Comparison of ENCODE assay signal across 9 mouse cellular contexts in genomic region chr8:125669159-125669699, GRCm38 (mm10). TPM values are rescaled to one million over a fixed set of nuclear protein-coding genes. Genes with fewer than 3 reads are reported as not detected.
DNase-seq lines count a peak whose midpoint lies in the region; ATAC-seq and TF ChIP-seq lines count a peak whose summit lies in the region.
"Had no signal": no experiment of that assay in that cellular context is flagged by ENCODE, and none has a peak within 500 bp of the region (broad histone marks: within the 10 kb centered on the region; RNA-seq: fewer than 3 reads in every experiment).

No protein-coding gene starts in this region.

- no peak for ATAC-seq in heart, embryonic 13.5 days (ENCODE audit: extremely low read depth, insufficient number of reproducible peaks, low FRiP score, low TSS enrichment)
- ATAC-seq in hindbrain, embryonic 12.5 days (ENCODE audit: low FRiP score) = peak; percentile 55; the same call in 1 of the 2 replicates

- peaks cover 21% of the 10 kb centered on the region for H3K36me3 ChIP-seq in heart, embryonic 13.5 days
- H3K36me3 ChIP-seq in hindbrain, embryonic 12.5 days = peaks cover 20% of the 10 kb centered on the region
- H3K36me3 ChIP-seq in megakaryocyte, embryonic 14.5 days (replicated peaks; ENCODE audit: low read length) = no peaks in the 10 kb centered on the region
- H3K36me3 ChIP-seq: G1E had no signal

- H3K4me1 ChIP-seq in heart, embryonic 13.5 days = peaks cover 43% of the 10 kb centered on the region
- no peaks in the 10 kb centered on the region for H3K4me1 ChIP-seq in cortical plate, adult 2 months (ENCODE audit: control insufficient read depth, insufficient read depth, low read length)
- H3K4me1 ChIP-seq in hindbrain, embryonic 12.5 days = peaks cover 17% of the 10 kb centered on the region
- peaks cover 7% of the 10 kb centered on the region; the same call in 1 of the 2 replicates for H3K4me1 ChIP-seq in megakaryocyte, embryonic 14.5 days

- no peak overlapping the region for H3K27ac ChIP-seq in heart, embryonic 13.5 days (replicated peaks)
- H3K27ac ChIP-seq in cortical plate, adult 2 months (ENCODE audit: insufficient read depth, low read length) = no peak overlapping the region
- no peak overlapping the region for H3K27ac ChIP-seq in hindbrain, embryonic 12.5 days

- H3K9ac ChIP-seq in heart, embryonic 13.5 days = no peak overlapping the region
- no peak overlapping the region for H3K9ac ChIP-seq in hindbrain, embryonic 12.5 days

- H3K4me3 ChIP-seq in heart, embryonic 13.5 days = peak overlapping the region; percentile 72
- peak overlapping the region; percentile 36; the same call in 1 of the 2 replicates for H3K4me3 ChIP-seq in cortical plate, adult 2 months (ENCODE audit: insufficient read depth, low read length)
- H3K4me3 ChIP-seq in hindbrain, embryonic 12.5 days = peak overlapping the region; percentile 57
- H3K4me3 ChIP-seq in megakaryocyte, embryonic 14.5 days (replicated peaks) = peak overlapping the region; percentile 35

- H3K4me2 ChIP-seq in heart, embryonic 13.5 days = peak overlapping the region; percentile 87
- H3K4me2 ChIP-seq in hindbrain, embryonic 12.5 days (replicated peaks) = peak overlapping the region; percentile 65

- 78% methylated on average over 14 of the region's 14 CpGs for WGBS in heart, embryonic 13.5 days
- WGBS in hindbrain, embryonic 12.5 days = 81% methylated on average over 14 of the region's 14 CpGs

- intact Hi-C loops in heart, postnatal 25 days (cut with DNase I) = loop anchor here (5.0 kb wide), 2 partner anchors 53 to 92 kb away; no protein-coding TSS in a partner anchor

- no peak for DNase-seq in heart, postnatal 25 days (ENCODE audit: low spot score)
- DNase-seq in adrenal gland, adult (ENCODE audit: inconsistent age in 2 of 2, low spot score in 1 of 2) = no peak
- no peak for DNase-seq in adrenal gland, postnatal 25 days
- no peak for DNase-seq in frontal cortex, adult 2 months (ENCODE audit: extremely low spot score in 1 of 2, low spot score in 1 of 2)

- TF ChIP-seq CTCF in cortical plate, adult 2 months (IDR thresholded peaks at IDR 0.05; ENCODE audit: extremely low read depth, insufficient read depth, low read length) = no peak

- TF ChIP-seq POLR2A in cortical plate, adult 2 months (IDR thresholded peaks at IDR 0.05; ENCODE audit: extremely low read depth, insufficient read depth, low read length) = no peak

- peaks cover 23% of the 10 kb centered on the region for H3K9me3 ChIP-seq in heart, embryonic 13.5 days
- H3K9me3 ChIP-seq in hindbrain, embryonic 12.5 days (replicated peaks) = peaks cover 23% of the 10 kb centered on the region
- H3K9me3 ChIP-seq in megakaryocyte, embryonic 14.5 days = peaks cover 29% of the 10 kb centered on the region

- no peaks in the 10 kb centered on the region for H3K27me3 ChIP-seq in heart, embryonic 13.5 days (replicated peaks)
- H3K27me3 ChIP-seq in hindbrain, embryonic 12.5 days = peaks cover 11% of the 10 kb centered on the region
- H3K27me3 ChIP-seq in megakaryocyte, embryonic 14.5 days (replicated peaks) = peaks cover 22% of the 10 kb centered on the region

RNA-seq across cellular contexts. Expression of gene Map10, which starts 0.4 kb away (rescaled TPM):
- polyA plus RNA-seq in heart, embryonic 13.5 days (2015; fragmentation: Nextera tagmentation; extraction: Ambion mirVana) = 4.9 and 5.9 TPM in 2 replicates
- 1 to 10 TPM; 5.2 to 5.8 TPM for total RNA-seq in heart, postnatal 25 days (2021)
- 2.1 and 2.5 TPM in 2 replicates for polyA plus RNA-seq in cortical plate, adult 2 months (2012; rRNA removed)
- 9.2 and 9.6 TPM in 2 replicates for polyA plus RNA-seq in hindbrain, embryonic 12.5 days (2016; fragmentation: Nextera tagmentation; extraction: Ambion mirVana)
- polyA plus RNA-seq in megakaryocyte, embryonic 14.5 days (2012; ENCODE audit: insufficient read depth, low replicate concordance) = 0.47 TPM in 1 of 2 replicates, not detected in the other
- total RNA-seq in adrenal gland, postnatal 25 days (2021) = 5.5 and 6.8 TPM in 2 replicates
- 2.1 and 2.3 TPM in 2 replicates for polyA plus RNA-seq in frontal cortex, adult 2 months (2012; rRNA removed)
- polyA plus RNA-seq: G1E had no signal
